Mouse (Mus musculus) midbrain, postnatal 0 days (tissue): ENCODE results near the gene Rpl15. TPM values are rescaled to one million over a fixed set of nuclear protein-coding genes. Genes with fewer than 3 reads are reported as not detected.

ENCODE experiments used
- ATAC-seq: fragments of 200-750 bp; cut with Nextera tagmentation; 2 replicates; pipeline ENCODE4 v1.8.0; 2017; ENCODE audit warnings: moderate number of reproducible peaks, mild to moderate bottlenecking, moderate TSS enrichment, moderate library complexity; ENCODE audit not compliant: low FRiP score
- DNase-seq: peaks from one replicate; pipeline ENCODE4 v3.0.0-alpha.2; 2015; ENCODE audit warnings: low spot score
- H3K27ac ChIP-seq: fragments of 300-500 bp; sonication (generic); 2 replicates; pipeline ENCODE4 v1.5.1; 2014; ENCODE audit warnings: low read depth, mild to moderate bottlenecking, low read length, mixed read lengths
- H3K27me3 ChIP-seq: fragments of 300-500 bp; sonication (generic); 2 replicates; pipeline ENCODE4 v1.6.1; 2014; ENCODE audit warnings: low read length, control low read depth, mixed read lengths; ENCODE audit not compliant: insufficient read depth
- H3K36me3 ChIP-seq: fragments of 300-500 bp; sonication (generic); 2 replicates; pipeline ENCODE4 v1.6.1; 2014; ENCODE audit warnings: low read length, control low read depth, mixed read lengths; ENCODE audit not compliant: insufficient read depth
- H3K4me1 ChIP-seq: fragments of 300-500 bp; sonication (generic); 2 replicates; pipeline ENCODE4 v1.6.1; 2014; ENCODE audit warnings: mild to moderate bottlenecking, control low read depth, antibody characterized with exemption, low read length, mixed read lengths; ENCODE audit not compliant: insufficient read depth
- H3K4me2 ChIP-seq: fragments of 300-500 bp; sonication (generic); 2 replicates; pipeline ENCODE4 v1.6.1; 2014; ENCODE audit warnings: low read depth, mild to moderate bottlenecking, low read length, mixed read lengths; ENCODE audit not compliant: poor library complexity, severe bottlenecking
- H3K4me3 ChIP-seq: fragments of 300-500 bp; sonication (generic); 2 replicates; pipeline ENCODE4 v1.5.1; 2014; ENCODE audit warnings: low read depth, mild to moderate bottlenecking, low read length, moderate library complexity
- H3K9ac ChIP-seq: fragments of 300-500 bp; sonication (generic); replicated peaks from 2 replicates; pipeline ENCODE4 v1.6.1; 2014; ENCODE audit warnings: mild to moderate bottlenecking, low read length, moderate library complexity, mixed read lengths; ENCODE audit not compliant: poor library complexity, severe bottlenecking
- H3K9me3 ChIP-seq: fragments of 300-500 bp; sonication (generic); 2 replicates; pipeline ENCODE4 v1.6.1; 2016; ENCODE audit warnings: low read length, control low read depth
- CTCF ChIP-seq: IDR thresholded peaks from 2 replicates; pipeline ENCODE4 v1.5.1; 2016; ENCODE audit warnings: antibody characterized with exemption, mild to moderate bottlenecking
- WGBS: fragments of 180-500 bp; shearing (Covaris S2); extraction: QIAGEN DNeasy Blood & Tissue Kit; methylation state at CpG from one replicate; pipeline ENCODE4 v1.1.7; 2014; 5-methylcytosine and 5-hydroxymethylcytosine counted together
- polyA plus RNA-seq: library from polyadenylated mRNA; unstranded; fragments of >200 nt; fragmentation: Nextera tagmentation; extraction: Ambion mirVana; gene quantifications from 2 replicates; pipeline ENCODE4 v1.2.1, GENCODE M21; 2015
- total RNA-seq: library from RNA; depleted of rRNA; stranded (reverse); fragments of >200 nt; gene quantifications from 2 replicates; pipeline ENCODE4 v1.2.3, GENCODE M21; 2014

Gene Rpl15
- total and polyA plus RNA-seq, 2 experiments from 2014 or later: 293 to 558 TPM

DNA sequence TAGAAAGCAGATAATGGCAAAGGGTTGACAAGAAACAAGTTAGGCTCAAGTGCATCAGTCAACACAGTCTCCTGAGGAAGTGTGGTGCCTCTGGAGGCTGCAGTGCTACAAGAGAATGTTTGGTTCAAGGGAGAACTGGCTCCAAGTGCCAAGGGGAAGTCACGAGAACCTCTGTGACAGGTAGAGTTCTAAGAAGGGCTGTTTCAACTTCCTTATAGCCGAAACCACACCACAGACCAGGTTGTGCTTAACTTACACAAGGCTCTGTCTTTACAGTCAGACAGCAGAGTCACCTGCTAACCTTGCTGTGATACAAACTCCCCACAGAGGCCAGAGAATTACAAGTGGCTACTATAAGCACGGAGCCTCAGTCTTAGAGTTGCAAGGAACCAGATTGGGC, 30.4 kb upstream of the Rpl15 start:
- 83% methylated on average over 3 of the region's 3 CpGs for WGBS
- no peak for TF ChIP-seq CTCF
- Histone ChIP-seq H3K9ac (no peak overlapping the region), H3K27ac (no peak overlapping the region), H3K36me3 (0 out of 2 replicates have a peak, but pooled peaks cover 2% of the 10 kb centered on the region), H3K27me3 (no peaks in the 10 kb centered on the region), H3K9me3 (no peaks in the 10 kb centered on the region), H3K4me2 (no peak overlapping the region), H3K4me1 (no peaks in the 10 kb centered on the region), H3K4me3 (no peak overlapping the region)
- no peak for DNase-seq
- no peak for ATAC-seq

DNA sequence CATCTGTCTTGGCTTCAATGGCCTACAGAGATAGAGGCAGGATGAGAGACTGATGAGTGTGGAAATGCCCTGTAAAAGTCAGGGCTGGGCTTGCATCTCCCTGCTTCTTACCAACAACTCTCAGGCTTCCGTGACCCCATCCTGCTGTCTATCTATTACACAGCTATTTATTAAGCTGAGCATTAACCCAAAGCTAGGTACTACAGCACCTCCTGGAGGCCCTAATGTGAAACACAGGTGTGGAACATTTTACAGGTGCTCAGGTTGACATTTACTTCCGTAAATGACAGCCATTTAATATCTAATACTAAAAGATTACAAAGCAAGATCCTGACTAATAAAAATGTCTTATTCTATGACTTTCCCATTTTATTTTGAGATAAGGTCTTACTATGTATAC, 29.5 kb upstream of the Rpl15 start:
- ATAC-seq (no peak), DNase-seq (no peak)
- Histone ChIP-seq H3K4me1 (no peaks in the 10 kb centered on the region), H3K4me3 (no peak overlapping the region), H3K4me2 (no peak overlapping the region), H3K27ac (no peak overlapping the region), H3K9ac (no peak overlapping the region), H3K36me3 (0 out of 2 replicates have a peak, but pooled peaks cover 2% of the 10 kb centered on the region), H3K27me3 (no peaks in the 10 kb centered on the region), H3K9me3 (no peaks in the 10 kb centered on the region)
- WGBS: 97% methylated on average over 2 of the region's 2 CpGs
- peak; percentile 14; the same call in 1 of the 2 replicates for TF ChIP-seq CTCF

DNA sequence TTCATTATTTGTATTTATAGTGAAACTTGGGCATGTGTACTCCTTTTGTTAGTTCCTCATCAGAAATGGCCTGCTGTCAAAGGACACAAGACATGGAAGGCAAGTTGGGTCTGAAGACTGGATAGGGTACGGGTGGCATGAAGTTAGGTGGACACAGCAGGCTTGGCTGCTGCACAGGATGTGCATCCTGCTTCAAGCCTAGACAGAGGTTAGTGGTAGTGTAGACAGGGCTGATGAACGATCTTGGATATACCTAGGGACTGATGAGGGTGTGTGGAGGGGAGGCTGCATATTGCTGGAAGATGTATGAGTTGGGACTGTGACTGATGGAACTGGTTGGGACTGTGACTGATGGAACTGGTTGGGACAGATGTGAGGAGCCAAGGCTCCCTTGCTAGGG, 27.7 kb upstream of the Rpl15 start:
- no peaks in the 10 kb centered on the region for H3K4me1 ChIP-seq
- H3K27ac ChIP-seq: no peak overlapping the region
- H3K9me3 ChIP-seq: no peaks in the 10 kb centered on the region
- H3K36me3 ChIP-seq: 0 out of 2 replicates have a peak, but pooled peaks cover 2% of the 10 kb centered on the region
- no peak overlapping the region for H3K4me3 ChIP-seq
- WGBS: 96% methylated on average over 2 of the region's 2 CpGs
- H3K4me2 ChIP-seq: no peak overlapping the region
- H3K27me3 ChIP-seq: no peaks in the 10 kb centered on the region
- H3K9ac ChIP-seq: no peak overlapping the region
- TF ChIP-seq CTCF: no peak
- ATAC-seq (no peak), DNase-seq (no peak)

DNA sequence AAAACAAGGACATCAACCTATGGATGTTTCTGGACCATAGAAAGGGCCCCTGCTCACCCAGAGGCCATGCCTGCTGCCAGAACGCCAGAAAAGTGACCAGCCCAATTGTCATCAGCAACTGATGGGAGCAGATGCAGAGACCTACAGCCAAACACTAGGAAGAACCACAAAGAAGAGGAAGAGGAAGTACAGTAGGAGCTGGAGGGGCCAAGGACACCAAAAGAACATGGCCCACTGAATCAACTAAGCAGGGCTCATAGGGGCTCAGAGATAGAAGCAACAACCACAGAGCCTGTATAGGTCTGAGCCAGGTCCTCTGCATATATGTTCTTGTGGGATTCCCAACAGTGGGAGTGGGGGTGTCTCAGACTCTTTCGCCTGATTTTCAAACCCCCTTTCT, 26.2 kb upstream of the Rpl15 start:
- ATAC-seq: no peak

DNA sequence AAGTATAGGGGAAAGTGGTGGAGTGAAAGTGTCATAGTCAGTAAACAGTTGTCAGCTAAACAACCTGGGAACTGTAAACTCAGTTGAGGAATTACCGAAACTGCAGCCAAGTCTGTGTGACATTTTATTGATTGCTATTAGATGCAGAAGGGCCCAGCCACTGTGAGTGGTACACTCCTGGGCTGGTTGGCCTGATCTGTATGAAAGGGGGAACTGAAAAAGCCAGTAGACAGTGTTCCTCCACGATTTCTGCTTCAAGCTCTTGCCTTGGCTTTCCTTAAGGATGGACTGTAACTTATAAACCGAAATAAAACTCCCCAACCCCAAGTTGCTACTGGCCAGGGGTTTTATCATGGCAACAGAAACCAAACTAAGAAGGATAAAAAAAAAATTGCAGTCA, 21.4 kb upstream of the Rpl15 start:
- no peaks in the 10 kb centered on the region for H3K9me3 ChIP-seq
- no peak overlapping the region for H3K27ac ChIP-seq
- no peak overlapping the region for H3K9ac ChIP-seq
- TF ChIP-seq CTCF: no peak
- H3K27me3 ChIP-seq: no peaks in the 10 kb centered on the region
- no peak for DNase-seq
- no peaks in the 10 kb centered on the region for H3K4me1 ChIP-seq
- no peaks in the 10 kb centered on the region for H3K36me3 ChIP-seq
- 89% methylated on average over 3 of the region's 3 CpGs for WGBS
- no peak for ATAC-seq
- no peak overlapping the region for H3K4me3 ChIP-seq
- H3K4me2 ChIP-seq: no peak overlapping the region

More for the DNA sequence above, 26.2 kb upstream of the Rpl15 start:
- H3K4me3 ChIP-seq: no peak overlapping the region
- no peaks in the 10 kb centered on the region for H3K27me3 ChIP-seq
- H3K27ac ChIP-seq: no peak overlapping the region
- 90% methylated on average over 2 of the region's 2 CpGs for WGBS
- no peaks in the 10 kb centered on the region for H3K9me3 ChIP-seq
- H3K4me1 ChIP-seq: no peaks in the 10 kb centered on the region
- H3K4me2 ChIP-seq: no peak overlapping the region
- TF ChIP-seq CTCF: no peak
- no peak overlapping the region for H3K9ac ChIP-seq
- no peak for DNase-seq
- 0 out of 2 replicates have a peak, but pooled peaks cover 2% of the 10 kb centered on the region for H3K36me3 ChIP-seq

DNA sequence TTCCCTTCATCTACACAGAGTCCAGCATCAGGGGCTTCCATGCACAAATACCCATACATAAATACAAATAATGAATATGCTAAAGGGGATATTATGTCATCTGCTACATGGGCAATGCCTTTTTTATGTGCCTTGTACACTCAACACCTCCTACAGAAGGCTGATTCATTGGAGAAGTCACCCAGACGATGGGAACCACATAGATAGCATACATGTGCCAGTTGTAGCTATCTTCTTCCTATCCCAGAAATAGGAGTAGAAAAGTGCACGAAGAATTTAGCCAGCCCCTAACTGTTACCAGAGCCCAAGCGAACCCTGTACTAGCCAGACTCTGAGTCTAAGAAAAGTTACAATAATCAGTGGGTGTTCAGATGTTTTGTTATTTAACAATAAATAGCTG, 20.9 kb upstream of the Rpl15 start:
- Histone ChIP-seq H3K9ac (no peak overlapping the region), H3K36me3 (no peaks in the 10 kb centered on the region), H3K4me1 (no peaks in the 10 kb centered on the region), H3K9me3 (no peaks in the 10 kb centered on the region), H3K27ac (no peak overlapping the region), H3K4me2 (no peak overlapping the region), H3K27me3 (no peaks in the 10 kb centered on the region), H3K4me3 (no peak overlapping the region)
- DNase-seq: no peak
- WGBS: 92% methylated on average over 3 of the region's 3 CpGs
- no peak for TF ChIP-seq CTCF
- ATAC-seq: no peak
